Comparison of ENCODE assay signal across 10 mouse cellular contexts in genomic region chr11:100609997-100610680, GRCm38 (mm10). TPM values are rescaled to one million over a fixed set of nuclear protein-coding genes. Genes with fewer than 3 reads are reported as not detected.
DNase-seq lines count a peak whose midpoint lies in the region; ATAC-seq and TF ChIP-seq lines count a peak whose summit lies in the region.
"Had no signal": no experiment of that assay in that cellular context is flagged by ENCODE, and none has a peak within 500 bp of the region (broad histone marks: within the 10 kb centered on the region; RNA-seq: fewer than 3 reads in every experiment).

No protein-coding gene starts in this region.

- TF ChIP-seq EP300 in liver, postnatal 0 days (IDR thresholded peaks at IDR 0.05; ENCODE audit: low read depth): no peak

- DNase-seq in adrenal gland, postnatal 10 days: peak; percentile 67
- DNase-seq in adrenal gland, adult 18-20 months (ENCODE audit: low spot score in 2 of 2): no peak
- DNase-seq in liver, postnatal 0 days: no peak
- peak; percentile 48 to 52 for DNase-seq in heart, postnatal 10 days
- DNase-seq in cerebellum, postnatal 36 days: no peak
- no peak for DNase-seq in Muller cell, postnatal 12 days (ENCODE audit: inconsistent ontology term)
- DNase-seq: midbrain, embryonic 14.5 days; thymus, postnatal 4 days had no signal

- H3K4me1 ChIP-seq in liver, postnatal 0 days (ENCODE audit: insufficient read depth): peaks cover 10% of the 10 kb centered on the region
- peaks cover 49% of the 10 kb centered on the region for H3K4me1 ChIP-seq in liver, embryonic 12.5 days

- H3K27me3 ChIP-seq in liver, postnatal 0 days (ENCODE audit: insufficient read depth, low read length): no peaks in the 10 kb centered on the region
- no peaks in the 10 kb centered on the region for H3K27me3 ChIP-seq in liver, embryonic 12.5 days (replicated peaks)

- intact Hi-C loops in heart, postnatal 10 days (cut with DNase I): no loop called here

- peaks cover 4% of the 10 kb centered on the region; the same call in 1 of the 2 replicates for H3K36me3 ChIP-seq in liver, postnatal 0 days (replicated peaks; ENCODE audit: insufficient read depth, low read length)
- peaks cover 56% of the 10 kb centered on the region for H3K36me3 ChIP-seq in liver, embryonic 12.5 days
- H3K36me3 ChIP-seq in macrophage (ENCODE audit: inconsistent target): no peaks in the 10 kb centered on the region; the same call in 1 of the 2 replicates

- H3K9ac ChIP-seq in liver, postnatal 0 days (replicated peaks): 0 out of 2 replicates have a peak overlapping the region, but pooled peaks have one; percentile 21
- H3K9ac ChIP-seq in liver, embryonic 12.5 days: no peak overlapping the region

- TF ChIP-seq CTCF in liver, postnatal 0 days (IDR thresholded peaks at IDR 0.05; ENCODE audit: low read depth): no peak

- WGBS in liver, postnatal 0 days (ENCODE audit: insufficient replicate concordance): 62% methylated on average over 9 of the region's 9 CpGs
- WGBS in liver, embryonic 12.5 days (ENCODE audit: insufficient replicate concordance): 76% methylated on average over 9 of the region's 9 CpGs
- 76% methylated on average over 8 of the region's 9 CpGs for WGBS in macrophage (ENCODE audit: missing documents)

- H3K9me3 ChIP-seq in liver, postnatal 0 days (ENCODE audit: low read length): no peaks in the 10 kb centered on the region
- H3K9me3 ChIP-seq in liver, embryonic 12.5 days (replicated peaks): no peaks in the 10 kb centered on the region

- peak overlapping the region; percentile 13; the same call in 1 of the 2 replicates for H3K4me2 ChIP-seq in liver, postnatal 0 days (ENCODE audit: low read depth, low read length)
- H3K4me2 ChIP-seq in liver, embryonic 12.5 days: no peak overlapping the region

- no peak overlapping the region for H3K4me3 ChIP-seq in liver, postnatal 0 days (ENCODE audit: low read depth, low read length)
- no peak overlapping the region for H3K4me3 ChIP-seq in liver, embryonic 12.5 days
- no peak overlapping the region for H3K4me3 ChIP-seq in macrophage (ENCODE audit: inconsistent target)

- peaks cover 100% of the 10 kb centered on the region for H3K79me2 ChIP-seq in macrophage (ENCODE audit: inconsistent target)

- H3K27ac ChIP-seq in liver, postnatal 0 days (ENCODE audit: low read depth): 0 out of 2 replicates have a peak overlapping the region, but pooled peaks have one; percentile 16
- no peak overlapping the region for H3K27ac ChIP-seq in liver, embryonic 12.5 days
- H3K27ac ChIP-seq in macrophage: peak overlapping the region; percentile 64

- no peak for ATAC-seq in liver, postnatal 0 days
- no peak for ATAC-seq in liver, embryonic 12.5 days

RNA-seq across cellular contexts. Expression of gene Nkiras2, which starts 8.9 kb away (rescaled TPM):
- 10 to 100 TPM; 44.9 to 54.3 TPM for total RNA-seq in adrenal gland, postnatal 10 days (2021)
- 10 to 100 TPM; 31.2 to 31.8 TPM for total RNA-seq in adrenal gland, adult 18-20 months (2021)
- polyA plus RNA-seq in liver, postnatal 0 days (2015; fragmentation: Nextera tagmentation; extraction: Ambion mirVana): 18.3 and 19.2 TPM in 2 replicates
- polyA plus RNA-seq in liver, embryonic 12.5 days (2016; fragmentation: Nextera tagmentation; extraction: Ambion mirVana): 22.5 and 24.4 TPM in 2 replicates
- total RNA-seq in heart, postnatal 10 days (2021): 10 to 100 TPM; 53.7 to 63.9 TPM
- 10 to 100 TPM in 22 of 26 experiments, 1 to 10 TPM in 4; 4.4 to 64.4 (median 24.7) TPM for total RNA-seq in macrophage (2018; cell fraction: chromatin; rRNA removed)
- 10 to 100 TPM; 33.0 to 70.9 (median 60.9) TPM for total RNA-seq in macrophage (2018; cell fraction: cytosol; rRNA removed)
- total RNA-seq in macrophage (2018; cell fraction: nucleus; rRNA removed): 10 to 100 TPM; 11.7 to 72.5 (median 38.1) TPM
- 44.7 to 60.7 TPM (median 47.9 TPM) in 3 replicates for polyA plus RNA-seq in macrophage (2018)

RNA-seq across cellular contexts. Expression of gene Dnajc7, which starts 9.8 kb away (rescaled TPM):
- 100 to 1,000 TPM; 212 to 265 TPM for total RNA-seq in adrenal gland, postnatal 10 days (2021)
- total RNA-seq in adrenal gland, adult 18-20 months (2021): 100 to 1,000 TPM; 210 to 238 TPM
- polyA plus RNA-seq in liver, postnatal 0 days (2015; fragmentation: Nextera tagmentation; extraction: Ambion mirVana): 45.1 and 49.1 TPM in 2 replicates
- 109 and 122 TPM in 2 replicates for polyA plus RNA-seq in liver, embryonic 12.5 days (2016; fragmentation: Nextera tagmentation; extraction: Ambion mirVana)
- total RNA-seq in heart, postnatal 10 days (2021): 100 to 1,000 TPM; 199 to 207 TPM
- total RNA-seq in macrophage (2018; cell fraction: chromatin; rRNA removed): 100 to 1,000 TPM; 165 to 694 (median 511) TPM
- 100 to 1,000 TPM in 20 of 26 experiments, 10 to 100 TPM in 6; 82.7 to 154 (median 113) TPM for total RNA-seq in macrophage (2018; cell fraction: cytosol; rRNA removed)
- total RNA-seq in macrophage (2018; cell fraction: nucleus; rRNA removed): 100 to 1,000 TPM; 124 to 407 (median 282) TPM
- polyA plus RNA-seq in macrophage (2018): 134 to 172 TPM (median 137 TPM) in 3 replicates

RNA-seq across cellular contexts. Expression of gene Cnp, which starts 35.4 kb away (rescaled TPM):
- 10 to 100 TPM; 32.9 to 35.7 TPM for total RNA-seq in adrenal gland, postnatal 10 days (2021)
- total RNA-seq in adrenal gland, adult 18-20 months (2021): 10 to 100 TPM; 33.2 to 40.6 TPM
- 20.2 and 21.9 TPM in 2 replicates for polyA plus RNA-seq in liver, postnatal 0 days (2015; fragmentation: Nextera tagmentation; extraction: Ambion mirVana)
- polyA plus RNA-seq in liver, embryonic 12.5 days (2016; fragmentation: Nextera tagmentation; extraction: Ambion mirVana): 12.9 and 15.1 TPM in 2 replicates
- 1 to 10 TPM; 6.1 to 7.1 TPM for total RNA-seq in heart, postnatal 10 days (2021)
- 10 to 100 TPM in 5 of 26 experiments, 1 to 10 TPM in 19, under 1 TPM in 2; 0.87 to 13.2 (median 4.0) TPM for total RNA-seq in macrophage (2018; cell fraction: chromatin; rRNA removed)
- 100 to 1,000 TPM in 1 of 26 experiments, 10 to 100 TPM in 25; 28.5 to 108 (median 51.6) TPM for total RNA-seq in macrophage (2018; cell fraction: cytosol; rRNA removed)
- total RNA-seq in macrophage (2018; cell fraction: nucleus; rRNA removed): 10 to 100 TPM in 22 of 26 experiments, 1 to 10 TPM in 4; 6.2 to 65.2 (median 21.2) TPM
- polyA plus RNA-seq in macrophage (2018): 26.5 to 58.0 TPM (median 47.3 TPM) in 3 replicates

Comparison
In these comparisons a context has a peak if more than half of its experiments do, and no peak if none do; other contexts are left out.
1. DNase-seq: peak in adrenal gland, postnatal 10 days (single experiment) and heart, postnatal 10 days (2 of 2); none in adrenal gland, adult 18-20 months (0 of 2), liver, postnatal 0 days (single experiment), cerebellum, postnatal 36 days (0 of 2) and Muller cell, postnatal 12 days (single experiment).
2. RNA of gene Cnp, which starts 35.4 kb away (total RNA-seq): 33.2 to 40.6 TPM in adrenal gland, adult 18-20 months and 32.9 to 35.7 TPM in adrenal gland, postnatal 10 days; 6.1 to 7.1 TPM in heart, postnatal 10 days; every median in the first group is over 4 times any median in the second.